13 mouse cellular contexts compared by ENCODE assay signal in the genomic region with DNA sequence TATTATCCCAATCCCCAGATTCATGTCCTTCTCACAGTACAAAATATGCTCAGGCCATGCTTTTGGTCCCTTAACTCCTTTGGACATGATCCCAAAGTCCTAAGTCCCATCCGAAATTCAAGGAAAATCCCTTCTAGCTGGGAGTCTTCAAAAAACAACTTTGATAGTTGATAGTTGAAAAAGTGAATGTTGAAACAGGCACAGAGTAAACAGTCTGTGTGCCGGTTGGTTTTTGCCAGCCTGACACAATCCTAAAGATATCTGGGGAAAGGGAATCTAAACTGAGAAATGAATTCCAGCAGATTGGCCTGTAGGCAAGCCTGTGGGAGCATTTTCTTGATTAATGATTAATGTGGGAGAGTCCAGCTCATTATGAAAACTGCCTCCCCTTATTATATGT. TPM values are rescaled to one million over a fixed set of nuclear protein-coding genes. Genes with fewer than 3 reads are reported as not detected.
"Had no signal": no experiment of that assay in that cellular context is flagged by ENCODE, and none has a peak within 500 bp of the region (broad histone marks: within the 10 kb centered on the region; RNA-seq: fewer than 3 reads in every experiment).

No protein-coding gene starts in this region.

- H3K4me3 ChIP-seq: hindbrain, embryonic 15.5 days; left cerebral cortex, adult 2 months; limb, embryonic 10.5 days; midbrain, embryonic 12.5 days; neural tube, embryonic 13.5 days had no signal

- DNase-seq: lung, adult 18-20 months; right cerebral cortex, postnatal 14 days; thymus, adult 18-20 months; thymus, postnatal 14 days had no signal

- H3K36me3 ChIP-seq: hindbrain, embryonic 15.5 days; limb, embryonic 10.5 days; midbrain, embryonic 12.5 days; neural tube, embryonic 13.5 days had no signal

- ATAC-seq: intestine, embryonic 16.5 days; midbrain, embryonic 16.5 days had no signal

- H3K9me3 ChIP-seq: hindbrain, embryonic 15.5 days; midbrain, embryonic 12.5 days; neural tube, embryonic 13.5 days had no signal

- H3K27ac ChIP-seq: hindbrain, embryonic 15.5 days; left cerebral cortex, adult 2 months; limb, embryonic 10.5 days; midbrain, embryonic 12.5 days; neural tube, embryonic 13.5 days had no signal

- H3K4me1 ChIP-seq: hindbrain, embryonic 15.5 days; limb, embryonic 10.5 days; midbrain, embryonic 12.5 days; neural tube, embryonic 13.5 days had no signal

- H3K9ac ChIP-seq: hindbrain, embryonic 15.5 days; midbrain, embryonic 12.5 days; neural tube, embryonic 13.5 days had no signal

- H3K27me3 ChIP-seq: hindbrain, embryonic 15.5 days; midbrain, embryonic 12.5 days; neural tube, embryonic 13.5 days had no signal

- H3K4me2 ChIP-seq: hindbrain, embryonic 15.5 days; midbrain, embryonic 12.5 days; neural tube, embryonic 13.5 days had no signal

RNA-seq across cellular contexts. Expression of a gene that starts 9.3 kb away (rescaled TPM):
- polyA plus RNA-seq: hindbrain, embryonic 15.5 days; limb, embryonic 10.5 days; limb, embryonic 14.5 days; lung, embryonic 16.5 days; midbrain, embryonic 12.5 days; midbrain, embryonic 16.5 days; neural tube, embryonic 13.5 days had no signal

RNA-seq across cellular contexts. Expression of a gene that starts 38.4 kb away (rescaled TPM):
- polyA plus RNA-seq: hindbrain, embryonic 15.5 days; intestine, embryonic 16.5 days; limb, embryonic 10.5 days; limb, embryonic 14.5 days; lung, embryonic 16.5 days; midbrain, embryonic 12.5 days; midbrain, embryonic 16.5 days; neural tube, embryonic 13.5 days had no signal

RNA-seq across cellular contexts. Expression of a gene that starts 48.5 kb away (rescaled TPM):
- polyA plus RNA-seq: hindbrain, embryonic 15.5 days; limb, embryonic 10.5 days; midbrain, embryonic 12.5 days; neural tube, embryonic 13.5 days had no signal
